Mouse (Mus musculus) bone marrow, adult 2 months (tissue): Measurements from ENCODE around the gene Inpp4b.

Experiments used
- CTCF ChIP-seq: fragments of 200-500 bp; IDR thresholded peaks from 2 replicates; pipeline ENCODE4 v1.5.1; 2011; ENCODE audit warnings: low read length, control low read depth; ENCODE audit not compliant: control insufficient read depth, insufficient read depth
- POLR2A ChIP-seq: fragments of 200-500 bp; IDR thresholded peaks from 2 replicates; pipeline ENCODE4 v1.6.1; 2011; ENCODE audit warnings: low read depth, mild to moderate bottlenecking, control low read depth, low read length, borderline replicate concordance; ENCODE audit not compliant: control insufficient read depth

DNA sequence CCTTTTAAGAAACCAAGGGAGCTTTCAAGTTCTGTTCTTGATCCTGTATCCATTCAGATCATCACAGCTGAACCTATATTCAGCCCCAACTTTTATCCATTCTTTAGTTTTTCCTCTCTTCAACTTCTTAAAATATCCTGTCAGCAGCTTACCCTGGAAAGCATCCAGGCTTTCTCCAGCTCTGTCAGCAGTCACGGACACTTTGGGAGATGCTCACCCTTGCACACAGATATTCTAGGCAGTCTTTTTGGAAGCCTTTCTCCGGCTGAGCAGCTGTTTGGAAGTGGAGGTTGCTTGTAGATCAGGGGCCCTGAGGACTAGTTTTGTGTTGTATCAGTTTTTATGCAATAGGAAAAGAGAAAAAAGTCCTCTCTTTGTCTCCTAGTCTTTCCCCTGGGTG lies 270.3 kb downstream of the Inpp4b start:
- TF ChIP-seq POLR2A (no peak), CTCF (no peak)
